Mouse (Mus musculus) cortical plate, adult 2 months (tissue): ENCODE data around the gene C1ql2.

Experiments used
- CTCF ChIP-seq: fragments of 200-500 bp; IDR thresholded peaks from 2 replicates; pipeline ENCODE4 v1.5.1; 2011; ENCODE audit warnings: mild to moderate bottlenecking, control low read depth, low read length; ENCODE audit not compliant: insufficient read depth; ENCODE audit errors: extremely low read depth
- POLR2A ChIP-seq: fragments of 200-500 bp; IDR thresholded peaks from 2 replicates; pipeline ENCODE4 v1.6.1; 2011; ENCODE audit warnings: mild to moderate bottlenecking, low read length, control low read depth; ENCODE audit not compliant: insufficient read depth; ENCODE audit errors: extremely low read depth

DNA sequence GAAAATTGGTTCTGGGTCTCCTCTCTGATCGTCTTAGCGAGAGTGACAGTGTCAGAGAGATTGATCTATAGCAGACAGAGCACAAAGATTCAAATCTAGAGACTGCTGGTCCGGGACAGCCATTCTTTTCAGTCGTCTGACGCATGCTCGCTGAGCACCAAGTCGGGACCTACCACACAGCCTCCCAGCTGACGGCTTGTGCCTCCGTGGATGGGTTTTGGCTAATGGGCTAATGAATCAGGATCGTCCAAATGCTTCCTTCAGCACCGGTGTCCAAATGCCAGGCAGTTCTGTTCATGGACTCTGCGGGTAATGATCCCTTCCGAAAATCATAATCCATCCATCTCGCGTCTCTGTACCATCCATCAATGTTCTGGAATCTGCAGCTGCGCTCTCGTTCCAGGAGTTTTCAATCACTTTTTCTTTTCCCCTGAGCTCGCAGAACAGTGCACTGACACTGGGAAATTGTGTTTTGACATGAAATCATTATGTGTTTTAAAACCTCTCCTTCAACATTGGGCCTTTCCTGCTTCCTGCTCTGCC lies 44.7 kb downstream of the C1ql2 start:
- TF ChIP-seq CTCF (no peak), POLR2A (no peak)
